Mouse (Mus musculus) neural tube, embryonic 12.5 days (tissue): ENCODE results near the gene Krt80. TPM values are rescaled to one million over a fixed set of nuclear protein-coding genes. Genes with fewer than 3 reads are reported as not detected.

Source experiments
- ATAC-seq: fragments of 200-750 bp; cut with Nextera tagmentation; 2 replicates; pipeline ENCODE4 v1.8.0; 2017; ENCODE audit warnings: low read depth, mild to moderate bottlenecking, moderate TSS enrichment, moderate library complexity; ENCODE audit not compliant: low FRiP score
- H3K27ac ChIP-seq: fragments of 300-500 bp; sonication (generic); 2 replicates; pipeline ENCODE4 v1.5.1; 2016
- H3K27me3 ChIP-seq: fragments of 300-500 bp; sonication (generic); replicated peaks from 2 replicates; pipeline ENCODE4 v1.6.1; 2016; ENCODE audit warnings: mild to moderate bottlenecking
- H3K36me3 ChIP-seq: fragments of 300-500 bp; sonication (generic); 2 replicates; pipeline ENCODE4 v1.6.1; 2016; ENCODE audit warnings: mild to moderate bottlenecking
- H3K4me1 ChIP-seq: fragments of 300-500 bp; sonication (generic); 2 replicates; pipeline ENCODE4 v1.6.1; 2016
- H3K4me2 ChIP-seq: fragments of 300-500 bp; sonication (generic); replicated peaks from 2 replicates; pipeline ENCODE4 v1.6.1; 2016; ENCODE audit warnings: mild to moderate bottlenecking
- H3K4me3 ChIP-seq: fragments of 300-500 bp; sonication (generic); 2 replicates; pipeline ENCODE4 v1.5.1; 2016
- H3K9ac ChIP-seq: fragments of 300-500 bp; sonication (generic); 2 replicates; pipeline ENCODE4 v1.6.1; 2016; ENCODE audit warnings: mild to moderate bottlenecking
- H3K9me3 ChIP-seq: fragments of 300-500 bp; sonication (generic); 2 replicates; pipeline ENCODE4 v1.6.1; 2016; ENCODE audit warnings: mild to moderate bottlenecking
- WGBS: fragments of 180-500 bp; shearing (Covaris S2); methylation state at CpG from one replicate; pipeline ENCODE4 v1.1.7; 2016; 5-methylcytosine and 5-hydroxymethylcytosine counted together
- polyA plus RNA-seq: library from polyadenylated mRNA; unstranded; fragments of >200 nt; fragmentation: Nextera tagmentation; extraction: Ambion mirVana; gene quantifications from 2 replicates; pipeline ENCODE4 v1.2.1, GENCODE M21; 2016

Krt80 gene
- polyA plus RNA-seq, 1 experiment from 2014 or later: not detected

- WGBS: 84% methylated on average over 6 of the region's 6 CpGs
- no peaks in the 10 kb centered on the region for H3K36me3 ChIP-seq
- no peak for ATAC-seq
- no peak overlapping the region for H3K4me2 ChIP-seq
- H3K27me3 ChIP-seq: no peaks in the 10 kb centered on the region
- H3K9me3 ChIP-seq: no peaks in the 10 kb centered on the region
- no peak overlapping the region for H3K27ac ChIP-seq
- no peak overlapping the region for H3K4me3 ChIP-seq
- H3K9ac ChIP-seq: no peak overlapping the region
- H3K4me1 ChIP-seq: no peaks in the 10 kb centered on the region
Observed at GRCm38 (mm10) chr15:101363933-101364332, 6.0 kb downstream of the Krt80 start.

GRCm38 (mm10) chr15:101362393-101363010, 7.5 kb downstream of the Krt80 start:
- H3K27ac ChIP-seq: no peak overlapping the region
- H3K4me1 ChIP-seq: no peaks in the 10 kb centered on the region
- no peak overlapping the region for H3K4me2 ChIP-seq
- no peak overlapping the region for H3K4me3 ChIP-seq
- H3K9ac ChIP-seq: no peak overlapping the region
- no peaks in the 10 kb centered on the region for H3K36me3 ChIP-seq
- no peaks in the 10 kb centered on the region for H3K9me3 ChIP-seq
- 68% methylated on average over 4 of the region's 4 CpGs for WGBS
- H3K27me3 ChIP-seq: no peaks in the 10 kb centered on the region
- no peak for ATAC-seq

- Histone ChIP-seq H3K27ac (no peak overlapping the region), H3K9me3 (no peaks in the 10 kb centered on the region), H3K4me3 (no peak overlapping the region), H3K36me3 (no peaks in the 10 kb centered on the region), H3K4me1 (no peaks in the 10 kb centered on the region), H3K9ac (no peak overlapping the region), H3K27me3 (no peaks in the 10 kb centered on the region), H3K4me2 (no peak overlapping the region)
- no peak for ATAC-seq
- 89% methylated on average over 4 of the region's 4 CpGs for WGBS
Observed at GRCm38 (mm10) chr15:101355382-101355786, 14.6 kb downstream of the Krt80 start.

GRCm38 (mm10) chr15:101352706-101353465, 17.1 kb downstream of the Krt80 start:
- 54% methylated on average over 10 of the region's 10 CpGs for WGBS
- H3K4me1 ChIP-seq: no peaks in the 10 kb centered on the region
- H3K4me2 ChIP-seq: no peak overlapping the region
- H3K9me3 ChIP-seq: no peaks in the 10 kb centered on the region
- H3K27me3 ChIP-seq: no peaks in the 10 kb centered on the region
- ATAC-seq: no peak
- no peak overlapping the region for H3K9ac ChIP-seq
- H3K4me3 ChIP-seq: no peak overlapping the region
- H3K27ac ChIP-seq: no peak overlapping the region
- no peaks in the 10 kb centered on the region for H3K36me3 ChIP-seq

- 74% methylated on average over 13 of the region's 13 CpGs for WGBS
- Histone ChIP-seq H3K27me3 (no peaks in the 10 kb centered on the region), H3K9ac (no peak overlapping the region), H3K4me1 (no peaks in the 10 kb centered on the region), H3K27ac (no peak overlapping the region), H3K36me3 (no peaks in the 10 kb centered on the region), H3K4me3 (no peak overlapping the region), H3K9me3 (no peaks in the 10 kb centered on the region), H3K4me2 (no peak overlapping the region)
- ATAC-seq: no peak
Observed at GRCm38 (mm10) chr15:101352047-101352446, 17.9 kb downstream of the Krt80 start.

GRCm38 (mm10) chr15:101341797-101342515, 28.0 kb downstream of the Krt80 start:
- WGBS: 73% methylated on average over 5 of the region's 5 CpGs
- Histone ChIP-seq H3K4me1 (no peaks in the 10 kb centered on the region), H3K4me3 (no peak overlapping the region), H3K27ac (no peak overlapping the region), H3K36me3 (no peaks in the 10 kb centered on the region), H3K27me3 (no peaks in the 10 kb centered on the region; the same call in 1 of the 2 replicates), H3K9me3 (no peaks in the 10 kb centered on the region), H3K9ac (no peak overlapping the region), H3K4me2 (no peak overlapping the region)
- no peak for ATAC-seq

- Histone ChIP-seq H3K27me3 (peaks cover 3% of the 10 kb centered on the region; the same call in 1 of the 2 replicates), H3K4me2 (no peak overlapping the region), H3K36me3 (no peaks in the 10 kb centered on the region), H3K9ac (no peak overlapping the region), H3K9me3 (no peaks in the 10 kb centered on the region), H3K4me3 (no peak overlapping the region), H3K4me1 (no peaks in the 10 kb centered on the region), H3K27ac (no peak overlapping the region)
- peak; percentile 75; the same call in 1 of the 2 replicates for ATAC-seq
- WGBS: 0% methylated on average over 2 of the region's 2 CpGs
Observed at GRCm38 (mm10) chr15:101339537-101339936, 30.4 kb downstream of the Krt80 start.

GRCm38 (mm10) chr15:101338359-101338758, 31.6 kb downstream of the Krt80 start:
- 75% methylated on average over 4 of the region's 4 CpGs for WGBS
- no peaks in the 10 kb centered on the region for H3K4me1 ChIP-seq
- no peak overlapping the region for H3K4me3 ChIP-seq
- H3K27ac ChIP-seq: no peak overlapping the region
- ATAC-seq: no peak
- H3K9me3 ChIP-seq: no peaks in the 10 kb centered on the region
- H3K4me2 ChIP-seq: no peak overlapping the region
- peaks cover 3% of the 10 kb centered on the region; the same call in 1 of the 2 replicates for H3K27me3 ChIP-seq
- no peak overlapping the region for H3K9ac ChIP-seq
- H3K36me3 ChIP-seq: no peaks in the 10 kb centered on the region

GRCm38 (mm10) chr15:101336474-101337174, 33.3 kb downstream of the Krt80 start:
- H3K36me3 ChIP-seq: no peaks in the 10 kb centered on the region
- WGBS: 52% methylated on average over 24 of the region's 24 CpGs
- ATAC-seq: no peak
- H3K9me3 ChIP-seq: no peaks in the 10 kb centered on the region
- no peaks in the 10 kb centered on the region for H3K4me1 ChIP-seq
- H3K27me3 ChIP-seq: peaks cover 3% of the 10 kb centered on the region; the same call in 1 of the 2 replicates
- no peak overlapping the region for H3K4me3 ChIP-seq
- H3K4me2 ChIP-seq: no peak overlapping the region
- H3K27ac ChIP-seq: no peak overlapping the region
- no peak overlapping the region for H3K9ac ChIP-seq

- Histone ChIP-seq H3K9me3 (no peaks in the 10 kb centered on the region), H3K27ac (no peak overlapping the region), H3K36me3 (no peaks in the 10 kb centered on the region), H3K27me3 (peaks cover 3% of the 10 kb centered on the region; the same call in 1 of the 2 replicates), H3K4me1 (peaks cover 7% of the 10 kb centered on the region; the same call in 1 of the 2 replicates), H3K4me3 (no peak overlapping the region), H3K9ac (no peak overlapping the region), H3K4me2 (no peak overlapping the region)
- WGBS: 64% methylated on average over 4 of the region's 4 CpGs
- ATAC-seq: no peak
Observed at GRCm38 (mm10) chr15:101333648-101334047, 36.3 kb downstream of the Krt80 start.

GRCm38 (mm10) chr15:101333165-101333564, 36.8 kb downstream of the Krt80 start:
- 19% methylated on average over 1 of the region's 1 CpGs for WGBS
- Histone ChIP-seq H3K27me3 (peaks cover 3% of the 10 kb centered on the region; the same call in 1 of the 2 replicates), H3K27ac (no peak overlapping the region), H3K36me3 (no peaks in the 10 kb centered on the region), H3K4me3 (no peak overlapping the region), H3K4me2 (no peak overlapping the region), H3K4me1 (peaks cover 7% of the 10 kb centered on the region; the same call in 1 of the 2 replicates), H3K9me3 (no peaks in the 10 kb centered on the region), H3K9ac (no peak overlapping the region)
- ATAC-seq: no peak

GRCm38 (mm10) chr15:101332370-101332769, 37.6 kb downstream of the Krt80 start:
- Histone ChIP-seq H3K27me3 (peaks cover 3% of the 10 kb centered on the region; the same call in 1 of the 2 replicates), H3K36me3 (no peaks in the 10 kb centered on the region), H3K4me1 (peaks cover 9% of the 10 kb centered on the region), H3K9ac (no peak overlapping the region), H3K27ac (no peak overlapping the region), H3K4me2 (no peak overlapping the region), H3K4me3 (no peak overlapping the region), H3K9me3 (no peaks in the 10 kb centered on the region)
- no peak for ATAC-seq
- 70% methylated on average over 4 of the region's 4 CpGs for WGBS
